Mouse (Mus musculus): Measurements from ENCODE around the gene Ncaph2.

DNA sequence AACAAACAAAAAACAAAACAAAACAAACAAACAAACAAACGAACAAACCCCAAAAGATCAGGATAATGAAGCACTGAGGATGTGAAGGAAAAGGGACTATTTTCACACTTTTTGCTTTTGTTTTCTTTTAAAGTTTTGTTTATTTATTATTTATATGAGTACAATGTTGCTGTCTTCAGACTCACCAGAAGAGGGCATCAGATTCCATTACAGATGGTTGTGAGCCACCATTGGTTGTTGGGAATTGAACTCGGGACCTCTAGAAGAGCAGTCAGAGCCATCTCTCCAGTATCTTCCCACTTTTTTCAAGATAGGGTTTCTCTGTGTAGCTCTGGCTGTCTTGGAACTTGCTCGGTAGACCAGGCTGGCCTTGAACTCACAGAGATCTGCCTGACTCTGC lies 12.2 kb upstream of the Ncaph2 start:
- TF ChIP-seq CTCF (IDR thresholded peaks at IDR 0.05; ENCODE audit: borderline replicate concordance, control insufficient read depth, extremely low read depth, insufficient read depth, low read length, poor library complexity), result no peak
- TF ChIP-seq POLR2A (IDR thresholded peaks at IDR 0.05; ENCODE audit: control insufficient read depth, extremely low read depth, insufficient read depth, low read length, poor library complexity), result no peak
